Mouse (Mus musculus): ENCODE measurements around the gene Kcng3.
A peak's percentile ranks its signal among the peaks of the same experiment; 100 is the strongest.

DNA sequence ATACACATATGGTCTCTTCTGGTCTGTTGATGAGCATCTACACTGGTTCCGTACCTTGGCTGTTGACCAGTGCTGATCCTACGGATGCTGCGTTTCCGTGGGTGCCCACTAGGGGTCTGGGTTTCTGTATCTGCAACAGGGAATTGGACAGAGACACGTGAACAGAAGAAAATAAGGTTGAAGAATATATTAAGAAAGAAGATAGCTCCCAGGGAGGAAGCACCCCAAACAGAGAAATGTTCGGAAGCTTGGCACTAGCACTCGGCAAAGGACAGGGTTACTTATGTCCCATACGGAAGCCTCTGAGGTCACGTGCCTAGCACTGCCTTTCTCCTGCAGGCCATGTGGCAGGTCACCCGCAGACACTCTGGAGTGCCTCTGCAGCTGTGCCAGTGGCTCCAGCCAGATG lies 68.0 kb downstream of the Kcng3 start:
- TF ChIP-seq CTCF (IDR thresholded peaks at IDR 0.05; ENCODE audit: low read depth, low read length) (peak; percentile 58), EP300 (IDR thresholded peaks at IDR 0.05; ENCODE audit: insufficient read depth, low read depth, low read length) (no peak), POLR2A (IDR thresholded peaks at IDR 0.05; ENCODE audit: insufficient read depth, low read length) (no peak)
